Mouse (Mus musculus) heart, postnatal 25 days (tissue): ENCODE measurements around the gene Ndufs8. TPM values are rescaled to one million over a fixed set of nuclear protein-coding genes. Genes with fewer than 3 reads are reported as not detected.

Experiments
- DNase-seq: peaks from one replicate; pipeline ENCODE4 v3.0.0; 2022; ENCODE audit warnings: low spot score
- intact Hi-C: fragments of 180-260 bp; cut with DNase I; formaldehyde crosslinking; loops from one replicate; pipeline ENCODE4 v1.15.1; 2025
- total RNA-seq, 2 experiments: library from RNA; stranded (reverse); gene quantifications; 2 replicates each; pipeline ENCODE4 v1.2.3; 2021

The Ndufs8 gene
- total RNA-seq, 2 experiments from 2014 or later: 538 TPM

DNA sequence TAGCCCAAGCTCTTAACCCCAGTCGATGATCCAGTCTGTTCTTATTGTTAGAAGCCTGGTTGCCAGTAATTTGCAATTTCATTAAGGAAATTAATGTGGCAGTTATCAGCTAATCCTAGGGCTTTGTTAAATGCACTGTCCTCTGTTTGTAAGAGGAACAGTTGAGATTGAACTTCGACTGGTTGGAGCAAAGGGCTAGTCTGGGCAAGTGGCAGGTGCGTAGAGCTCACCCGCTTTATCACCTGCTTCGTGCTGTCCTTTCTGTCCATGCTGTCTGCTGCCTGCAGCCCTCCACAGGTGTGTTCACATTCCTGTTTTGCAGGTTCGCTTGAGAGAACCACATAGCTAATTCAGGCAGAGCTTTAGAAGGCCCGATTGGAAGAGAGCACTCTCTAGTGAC is 37.5 kb downstream of the Ndufs8 start:
- intact Hi-C loops: no loop called here
- no peak for DNase-seq

DNA sequence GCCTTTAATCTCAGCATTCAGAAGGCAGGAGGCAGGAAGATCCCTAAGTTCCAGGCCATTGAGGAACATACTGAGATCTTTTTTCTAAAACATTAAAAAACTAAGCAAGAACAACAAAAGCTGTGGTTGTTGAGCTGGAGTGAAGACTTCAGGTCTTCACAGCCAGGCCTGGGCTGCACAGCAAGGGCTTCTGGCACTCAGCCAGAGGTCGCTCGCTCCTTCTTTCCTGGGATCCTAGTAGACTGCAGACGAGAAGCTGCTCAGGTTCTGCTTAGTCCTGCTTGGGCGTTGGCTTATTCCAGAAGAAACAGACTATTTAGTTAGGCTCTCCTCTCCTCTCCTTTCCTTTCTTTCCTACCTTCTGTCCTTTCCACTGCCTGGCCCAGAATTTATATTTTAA is 40.2 kb downstream of the Ndufs8 start:
- intact Hi-C loops: no loop called here
- no peak for DNase-seq

DNA sequence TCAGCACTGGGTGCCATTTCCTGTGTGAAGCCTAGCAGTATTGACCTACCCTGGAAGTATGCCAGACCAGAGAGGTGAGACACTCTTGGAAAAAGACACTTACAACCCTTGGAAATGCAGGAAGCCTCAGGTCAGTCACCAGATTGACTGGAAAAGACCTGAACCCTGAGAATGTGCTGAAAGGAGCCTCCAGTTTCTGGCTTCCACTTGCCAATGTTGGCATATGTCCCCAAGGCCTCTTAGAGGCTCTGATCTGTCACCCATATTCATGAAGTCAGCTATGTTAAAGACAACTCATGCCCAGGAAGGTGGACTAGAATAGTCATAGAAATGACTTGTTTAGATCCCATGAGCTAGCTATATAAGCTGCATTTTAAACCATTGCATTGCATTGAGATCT is 41.1 kb downstream of the Ndufs8 start:
- intact Hi-C loops: no loop called here
- DNase-seq: no peak

- DNase-seq: no peak
- intact Hi-C loops: no loop called here
Observed at GRCm38 (mm10) chr19:3868290-3868689, 44.3 kb downstream of the Ndufs8 start.

GRCm38 (mm10) chr19:3864960-3865359 is 47.6 kb downstream of the Ndufs8 start:
- DNase-seq: no peak
- intact Hi-C loops: no loop called here

GRCm38 (mm10) chr19:3862713-3863112 is 49.9 kb downstream of the Ndufs8 start:
- intact Hi-C loops: no loop called here
- DNase-seq: no peak

Other genes with a start within 250 kb of the Ndufs8 start
- gene Lrp5, start 226.2 kb downstream of the Ndufs8 start, total RNA-seq: 10 to 100 TPM; 49.8 to 52.1 TPM
- 1 to 10 TPM; 7.9 to 8.3 TPM for gene 1810055G02Rik, start 204.5 kb downstream of the Ndufs8 start, total RNA-seq
- 10 to 100 TPM; 30.4 to 35.6 TPM for gene Kmt5b, start 145.4 kb downstream of the Ndufs8 start, total RNA-seq
- 10 to 100 TPM in 1 of 2 experiments, 1 to 10 TPM in 1; 9.5 to 13.0 TPM for gene Chka, start 61.0 kb downstream of the Ndufs8 start, total RNA-seq
- 1 to 10 TPM; 8.9 to 9.8 TPM for gene Tcirg1, start 5.6 kb downstream of the Ndufs8 start, total RNA-seq
- gene Aldh3b1, start 17.0 kb upstream of the Ndufs8 start, total RNA-seq: 1 to 10 TPM; 1.8 TPM
- gene Unc93b1, start 22.4 kb upstream of the Ndufs8 start, total RNA-seq: 10 to 100 TPM; 19.0 to 20.3 TPM
- gene Aldh3b3, start 45.9 kb upstream of the Ndufs8 start, total RNA-seq: 1 to 10 TPM in 1 of 2 experiments, under 1 TPM in 1; 0.60 to 1.1 TPM
- gene Aldh3b2, start 59.6 kb upstream of the Ndufs8 start, total RNA-seq: under 1 TPM; 0.14 to 0.23 TPM
- gene Acy3, start 73.8 kb upstream of the Ndufs8 start, total RNA-seq: 10 to 100 TPM; 20.3 to 21.5 TPM
- not detected for gene Tbx10, start 80.0 kb upstream of the Ndufs8 start, total RNA-seq
- 100 to 1,000 TPM; 109 to 118 TPM for gene Nudt8, start 87.8 kb upstream of the Ndufs8 start, total RNA-seq
- gene Gm49405, start 87.9 kb upstream of the Ndufs8 start, total RNA-seq: 1 to 10 TPM; 2.0 to 2.2 TPM
- gene Doc2g, start 90.5 kb upstream of the Ndufs8 start, total RNA-seq: 100 to 1,000 TPM; 148 to 152 TPM
- 1,000 to 10,000 TPM; 1,136 to 1,167 TPM for gene Ndufv1, start 100.0 kb upstream of the Ndufs8 start, total RNA-seq
- 100 to 1,000 TPM; 321 to 327 TPM for gene Gstp1, start 125.2 kb upstream of the Ndufs8 start, total RNA-seq
- 100 to 1,000 TPM in 1 of 2 experiments, 10 to 100 TPM in 1; 87.8 to 116 TPM for gene Gstp2, start 133.2 kb upstream of the Ndufs8 start, total RNA-seq
- gene Gstp3, start 146.8 kb upstream of the Ndufs8 start, total RNA-seq: not detected
- not detected for gene Cabp2, start 168.8 kb upstream of the Ndufs8 start, total RNA-seq
- 10 to 100 TPM; 36.6 to 45.1 TPM for gene Cdk2ap2, start 184.4 kb upstream of the Ndufs8 start, total RNA-seq
- gene Pitpnm1, start 187.2 kb upstream of the Ndufs8 start, total RNA-seq: 10 to 100 TPM; 20.8 to 22.1 TPM
- 10 to 100 TPM; 54.2 to 56.8 TPM for gene Aip, start 213.1 kb upstream of the Ndufs8 start, total RNA-seq
- gene Gpr152, start 227.0 kb upstream of the Ndufs8 start, total RNA-seq: not detected
- under 1 TPM in 1 of 2 experiments, not detected in 1; 0.31 TPM for gene Cabp4, start 231.3 kb upstream of the Ndufs8 start, total RNA-seq
- gene Coro1b, start 235.8 kb upstream of the Ndufs8 start, total RNA-seq: 10 to 100 TPM; 53.4 to 57.6 TPM
- gene Ptprcap, start 240.8 kb upstream of the Ndufs8 start, total RNA-seq: 1 to 10 TPM in 1 of 2 experiments, under 1 TPM in 1; 0.94 to 1.5 TPM